Mouse (Mus musculus) heart, adult 18-20 months (tissue): ENCODE data around the gene Il4i1. TPM values are rescaled to one million over a fixed set of nuclear protein-coding genes. Genes with fewer than 3 reads are reported as not detected.
A peak's percentile ranks its signal among the peaks of the same experiment; 100 is the strongest.

Experiments used
- DNase-seq, 2 experiments: peaks; one replicate each; pipeline ENCODE4 v3.0.0; 2021 to 2022; ENCODE audit warnings: mixed read lengths in 1 of 2
- long read RNA-seq, 2 experiments: library from polyadenylated mRNA; stranded (forward); transcript quantifications; one replicate each; pipeline ENCODE4 v2.0.0; 2021
- total RNA-seq, 2 experiments: library from RNA; stranded (reverse); gene quantifications; 2 replicates each; pipeline ENCODE4 v1.2.3; 2021

The Il4i1 gene
- 1 to 10 TPM in 1 of 2 experiments, under 1 TPM in 1; 0.62 to 4.8 TPM for total RNA-seq
- long read RNA-seq, experiment 1, partial matches to known transcripts: 0 of 5 reads
- long read RNA-seq, experiment 1, other reads (novel, unspliced or antisense): 5 of 5 reads
- long read RNA-seq, experiment 2, partial matches to known transcripts: 0 of 9 reads
- long read RNA-seq, experiment 2, other reads (novel, unspliced or antisense): 9 of 9 reads

GRCm38 (mm10) chr7:44815721-44816469 lies at the start of gene Il4i1, which contains the start of gene Nup62:
Il4i1 (plus strand) TSS chr7:44816387.
Nup62 (plus strand) TSS chr7:44816088.
- DNase-seq: peak; percentile 99

- DNase-seq: no peak
These were observed 48.1 kb upstream of the Il4i1 start for GRCm38 (mm10) chr7:44768129-44768528.

GRCm38 (mm10) chr7:44770046-44770578 lies 46.1 kb upstream of the Il4i1 start:
- peak; percentile 54 to 80 for DNase-seq

- DNase-seq: no peak
These were observed 43.5 kb upstream of the Il4i1 start for GRCm38 (mm10) chr7:44772591-44773204.

GRCm38 (mm10) chr7:44776849-44777498 lies 39.2 kb upstream of the Il4i1 start:
- no peak for DNase-seq

- DNase-seq: no peak
These were observed 36.1 kb upstream of the Il4i1 start for GRCm38 (mm10) chr7:44780101-44780500.

GRCm38 (mm10) chr7:44789531-44789930 lies 26.7 kb upstream of the Il4i1 start:
- no peak for DNase-seq

- no peak for DNase-seq
These were observed 26.1 kb upstream of the Il4i1 start for GRCm38 (mm10) chr7:44790066-44790465.

GRCm38 (mm10) chr7:44792781-44793180 lies 23.4 kb upstream of the Il4i1 start:
- DNase-seq: no peak

GRCm38 (mm10) chr7:44808927-44809326 lies 7.3 kb upstream of the Il4i1 start:
- no peak for DNase-seq

- DNase-seq: no peak
These were observed 6.7 kb upstream of the Il4i1 start for GRCm38 (mm10) chr7:44809466-44809865.

GRCm38 (mm10) chr7:44810365-44810764 lies 5.8 kb upstream of the Il4i1 start:
- DNase-seq: no peak

- DNase-seq: no peak
These were observed 5.2 kb upstream of the Il4i1 start for GRCm38 (mm10) chr7:44810819-44811557.

GRCm38 (mm10) chr7:44812651-44813325 lies 3.4 kb upstream of the Il4i1 start:
- no peak for DNase-seq

- no peak for DNase-seq
These were observed 2.2 kb upstream of the Il4i1 start for GRCm38 (mm10) chr7:44813985-44814384.

GRCm38 (mm10) chr7:44814423-44814822 lies 1.8 kb upstream of the Il4i1 start:
- DNase-seq: peak in 1 of 2 experiments; percentile 5

- no peak for DNase-seq
These were observed 1.1 kb upstream of the Il4i1 start for GRCm38 (mm10) chr7:44814952-44815553.

GRCm38 (mm10) chr7:44816470-44817021 lies 359 bp downstream of the Il4i1 start, which contains the start of gene Atf5:
Atf5 (minus strand) TSS chr7:44816658.
- peak in 1 of 2 experiments; percentile 82 for DNase-seq

- peak in 1 of 2 experiments; percentile 25 for DNase-seq
These were observed 1.3 kb downstream of the Il4i1 start for GRCm38 (mm10) chr7:44817441-44817840.

GRCm38 (mm10) chr7:44818164-44818563 lies 2.0 kb downstream of the Il4i1 start:
- peak in 1 of 2 experiments; percentile 32 for DNase-seq
